Mouse (Mus musculus) intestine, postnatal 0 days (tissue): ENCODE measurements around the gene Tmem151b. TPM values are rescaled to one million over a fixed set of nuclear protein-coding genes. Genes with fewer than 3 reads are reported as not detected.
A peak's percentile ranks its signal among the peaks of the same experiment; 100 is the strongest.

ENCODE experiments used
- ATAC-seq: fragments of 200-750 bp; cut with Nextera tagmentation; 2 replicates; pipeline ENCODE4 v1.8.0; 2017; ENCODE audit warnings: mild to moderate bottlenecking, moderate TSS enrichment, moderate library complexity
- H3K27ac ChIP-seq: fragments of 300-500 bp; sonication (generic); 2 replicates; pipeline ENCODE4 v1.5.1; 2014; ENCODE audit warnings: mild to moderate bottlenecking, low read depth, low read length, moderate library complexity
- H3K27me3 ChIP-seq: fragments of 300-500 bp; sonication (generic); replicated peaks from 2 replicates; pipeline ENCODE4 v1.6.1; 2014; ENCODE audit warnings: low read length, mixed read lengths; ENCODE audit not compliant: control insufficient read depth, insufficient read depth
- H3K36me3 ChIP-seq: fragments of 300-500 bp; sonication (generic); 2 replicates; pipeline ENCODE4 v1.6.1; 2014; ENCODE audit warnings: mild to moderate bottlenecking, moderate library complexity; ENCODE audit not compliant: control insufficient read depth, insufficient read depth
- H3K4me1 ChIP-seq: fragments of 300-500 bp; sonication (generic); replicated peaks from 2 replicates; pipeline ENCODE4 v1.6.1; 2014; ENCODE audit warnings: antibody characterized with exemption, low read length, mixed read lengths; ENCODE audit not compliant: control insufficient read depth, insufficient read depth
- H3K4me2 ChIP-seq: fragments of 300-500 bp; sonication (generic); replicated peaks from 2 replicates; pipeline ENCODE4 v1.6.1; 2014; ENCODE audit warnings: low read depth, mild to moderate bottlenecking, moderate library complexity
- H3K4me3 ChIP-seq: fragments of 300-500 bp; sonication (generic); 2 replicates; pipeline ENCODE4 v1.5.1; 2014; ENCODE audit warnings: low read depth, low read length
- H3K9ac ChIP-seq: fragments of 300-500 bp; sonication (generic); 2 replicates; pipeline ENCODE4 v1.6.1; 2014; ENCODE audit warnings: mild to moderate bottlenecking, low read depth, low read length
- H3K9me3 ChIP-seq: fragments of 300-500 bp; sonication (generic); 2 replicates; pipeline ENCODE4 v1.6.1; 2016; ENCODE audit warnings: mixed run types; ENCODE audit not compliant: control insufficient read depth
- CTCF ChIP-seq: sonication (generic); IDR thresholded peaks from 2 replicates; pipeline ENCODE4 v1.5.1; 2016; ENCODE audit warnings: low read depth, mild to moderate bottlenecking, control low read depth, antibody characterized with exemption, moderate library complexity
- WGBS: fragments of 180-500 bp; shearing (Covaris S2); extraction: QIAGEN DNeasy Blood & Tissue Kit; methylation state at CpG from one replicate; pipeline ENCODE4 v1.1.7; 2014; 5-methylcytosine and 5-hydroxymethylcytosine counted together
- polyA plus RNA-seq: library from polyadenylated mRNA; unstranded; fragments of >200 nt; fragmentation: Nextera tagmentation; extraction: Ambion mirVana; gene quantifications from 2 replicates; pipeline ENCODE4 v1.2.1, GENCODE M21; 2015

Gene Tmem151b
- polyA plus RNA-seq, 1 experiment from 2014 or later = 0.68 TPM

GRCm38 (mm10) chr17:45548541-45549512, 650 bp downstream of the Tmem151b start:
- H3K4me1 ChIP-seq = no peaks in the 10 kb centered on the region
- peak overlapping the region; percentile 93 for H3K4me2 ChIP-seq
- peaks cover 3% of the 10 kb centered on the region; the same call in 1 of the 2 replicates for H3K36me3 ChIP-seq
- peak overlapping the region; percentile 59 for H3K4me3 ChIP-seq
- H3K27ac ChIP-seq = no peak overlapping the region
- WGBS = 5% methylated on average over 34 of the region's 68 CpGs
- TF ChIP-seq CTCF = peak; percentile 48
- 0 out of 2 replicates have a peak, but pooled peaks have one; percentile 5 for ATAC-seq
- H3K27me3 ChIP-seq = peaks cover 79% of the 10 kb centered on the region
- no peaks in the 10 kb centered on the region for H3K9me3 ChIP-seq
- H3K9ac ChIP-seq = peak overlapping the region; percentile 4; the same call in 1 of the 2 replicates

- no peak overlapping the region for H3K4me3 ChIP-seq
- no peak for ATAC-seq
- TF ChIP-seq CTCF = peak; percentile 31; the same call in 1 of the 2 replicates
- H3K9ac ChIP-seq = no peak overlapping the region
- no peak overlapping the region for H3K27ac ChIP-seq
- H3K9me3 ChIP-seq = no peaks in the 10 kb centered on the region
- H3K4me1 ChIP-seq = no peaks in the 10 kb centered on the region
- H3K27me3 ChIP-seq = peaks cover 83% of the 10 kb centered on the region
- WGBS = 81% methylated on average over 5 of the region's 5 CpGs
- no peak overlapping the region for H3K4me2 ChIP-seq
- H3K36me3 ChIP-seq = peaks cover 3% of the 10 kb centered on the region; the same call in 1 of the 2 replicates
Observed at GRCm38 (mm10) chr17:45547461-45548190, 1.9 kb downstream of the Tmem151b start.

GRCm38 (mm10) chr17:45546941-45547340, 2.5 kb downstream of the Tmem151b start:
- no peak for TF ChIP-seq CTCF
- Histone ChIP-seq H3K9me3 (no peaks in the 10 kb centered on the region), H3K36me3 (peaks cover 3% of the 10 kb centered on the region; the same call in 1 of the 2 replicates), H3K4me3 (no peak overlapping the region), H3K4me2 (no peak overlapping the region), H3K9ac (no peak overlapping the region), H3K27me3 (peaks cover 84% of the 10 kb centered on the region), H3K27ac (no peak overlapping the region), H3K4me1 (no peaks in the 10 kb centered on the region)
- no peak for ATAC-seq
- WGBS = 72% methylated on average over 16 of the region's 16 CpGs

DNA sequence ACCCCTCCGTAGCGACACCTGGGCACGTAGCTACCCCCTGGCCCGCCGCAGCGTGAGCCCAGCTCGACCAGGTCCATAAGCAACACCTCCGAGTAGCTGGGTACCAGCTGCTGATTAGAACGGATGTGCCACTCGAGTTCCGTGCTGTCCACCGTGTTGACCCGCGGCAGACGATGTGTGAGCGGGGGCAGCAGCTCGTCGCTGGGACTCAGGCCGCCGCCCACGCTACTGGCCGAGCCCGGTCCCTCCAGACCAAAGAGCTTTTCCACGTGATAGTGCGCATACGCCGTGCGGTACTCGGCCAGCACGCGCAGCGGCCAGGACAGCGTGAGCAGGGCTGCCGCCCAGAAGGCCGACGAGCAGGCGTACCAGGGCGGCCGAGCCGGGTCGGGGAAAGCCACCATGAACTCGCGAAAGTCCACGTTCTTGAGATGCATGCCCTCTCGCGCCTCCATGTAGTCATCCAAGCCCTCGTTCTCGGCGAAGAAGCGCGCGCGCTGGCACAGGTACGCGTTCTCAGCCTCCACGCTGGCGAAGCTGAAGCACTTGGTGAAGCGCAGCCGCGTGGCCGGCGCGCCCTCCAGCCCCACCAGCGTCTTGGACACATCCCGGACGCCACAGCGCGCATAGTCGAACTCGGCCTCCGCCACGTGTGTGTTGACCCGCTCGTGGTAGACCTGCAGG, 4.1 kb downstream of the Tmem151b start:
- no peaks in the 10 kb centered on the region for H3K9me3 ChIP-seq
- ATAC-seq = no peak
- peaks cover 80% of the 10 kb centered on the region for H3K27me3 ChIP-seq
- H3K36me3 ChIP-seq = peaks cover 3% of the 10 kb centered on the region; the same call in 1 of the 2 replicates
- peak overlapping the region; percentile 35 for H3K4me2 ChIP-seq
- peak overlapping the region; percentile 24 for H3K4me3 ChIP-seq
- no peaks in the 10 kb centered on the region for H3K4me1 ChIP-seq
- no peak overlapping the region for H3K27ac ChIP-seq
- 17% methylated on average over 74 of the region's 74 CpGs for WGBS
- TF ChIP-seq CTCF = no peak
- H3K9ac ChIP-seq = no peak overlapping the region

- H3K27me3 ChIP-seq = peaks cover 77% of the 10 kb centered on the region
- ATAC-seq = no peak
- H3K27ac ChIP-seq = no peak overlapping the region
- H3K9me3 ChIP-seq = no peaks in the 10 kb centered on the region
- H3K4me3 ChIP-seq = peak overlapping the region; percentile 24
- peaks cover 3% of the 10 kb centered on the region; the same call in 1 of the 2 replicates for H3K36me3 ChIP-seq
- 28% methylated on average over 46 of the region's 46 CpGs for WGBS
- peak overlapping the region; percentile 35 for H3K4me2 ChIP-seq
- no peak overlapping the region for H3K9ac ChIP-seq
- no peaks in the 10 kb centered on the region for H3K4me1 ChIP-seq
- TF ChIP-seq CTCF = no peak
Observed at GRCm38 (mm10) chr17:45544873-45545277, 4.6 kb downstream of the Tmem151b start.
